Mouse (Mus musculus) MEL (cell line): Measurements from ENCODE around the gene Tsku. TPM values are rescaled to one million over a fixed set of nuclear protein-coding genes. Genes with fewer than 3 reads are reported as not detected.

Experiments used
- DNase-seq: peaks from one replicate; pipeline ENCODE4 v3.0.0; 2011; ENCODE audit warnings: low read depth, low spot score
- H3K27ac ChIP-seq: 2 replicates; pipeline ENCODE4 v1.5.1; 2012; ENCODE audit warnings: low read depth, mild to moderate bottlenecking, control low read depth, low read length, moderate library complexity; ENCODE audit not compliant: control insufficient read depth
- H3K27me3 ChIP-seq, 2 experiments: fragments of 150-350 bp in 1 of 2; sonication (generic) in 1 of 2; 2 replicates each; pipeline ENCODE4 v1.6.1; 2012; ENCODE audit warnings: low read length in 2 of 2, mild to moderate bottlenecking in 2 of 2, improper control_type of control experiment in 1 of 2, moderate library complexity in 1 of 2; ENCODE audit not compliant: insufficient read depth in 2 of 2, control insufficient read depth in 1 of 2
- H3K36me3 ChIP-seq, 2 experiments: 2 replicates each; pipeline ENCODE4 v1.6.1; 2012 to 2014; ENCODE audit warnings: low read length in 2 of 2, improper control_type of control experiment in 1 of 2, inconsistent platforms in 1 of 2, mild to moderate bottlenecking in 1 of 2; ENCODE audit not compliant: insufficient read depth in 2 of 2, control insufficient read depth in 1 of 2
- H3K4me1 ChIP-seq, 2 experiments: fragments of 150-350 bp in 1 of 2; sonication (generic) in 1 of 2; 2 replicates each; pipeline ENCODE4 v1.6.1; 2012; ENCODE audit warnings: low read length in 2 of 2, improper control_type of control experiment in 1 of 2, mild to moderate bottlenecking in 1 of 2; ENCODE audit not compliant: insufficient read depth in 2 of 2, control insufficient read depth in 1 of 2
- H3K4me3 ChIP-seq, 2 experiments: fragments of 150-350 bp in 1 of 2; sonication (generic) in 1 of 2; 2 replicates each; pipeline ENCODE4 v1.5.1; 2012; ENCODE audit warnings: low read depth in 2 of 2, low read length in 2 of 2, mild to moderate bottlenecking in 2 of 2, moderate library complexity in 2 of 2, control low read depth in 1 of 2, improper control_type of control experiment in 1 of 2; ENCODE audit not compliant: control insufficient read depth in 1 of 2, insufficient read depth in 1 of 2
- H3K79me2 ChIP-seq: 2 replicates; pipeline ENCODE4 v1.6.1; 2012; ENCODE audit warnings: mild to moderate bottlenecking, low read length, moderate library complexity; ENCODE audit not compliant: control insufficient read depth, poor library complexity, insufficient read depth
- H3K9ac ChIP-seq: 2 replicates; pipeline ENCODE4 v1.6.1; 2012; ENCODE audit warnings: low read depth, mild to moderate bottlenecking, control low read depth, low read length, moderate library complexity; ENCODE audit not compliant: control insufficient read depth, poor library complexity, severe bottlenecking
- H3K9me3 ChIP-seq: fragments of 150-350 bp; sonication (generic); replicated peaks from 2 replicates; pipeline ENCODE4 v1.6.1; 2012; ENCODE audit warnings: mild to moderate bottlenecking, low read length, improper control_type of control experiment, moderate library complexity; ENCODE audit not compliant: insufficient read depth
- BHLHE40 ChIP-seq: IDR thresholded peaks from 2 replicates; pipeline ENCODE4 v1.6.1; 2012; ENCODE audit warnings: low read depth, mild to moderate bottlenecking, inconsistent platforms, low read length, improper control_type of control experiment, borderline replicate concordance
- CHD1 ChIP-seq: IDR thresholded peaks from 2 replicates; pipeline ENCODE4 v1.6.1; 2012; ENCODE audit warnings: low read depth, mild to moderate bottlenecking, inconsistent platforms, low read length, improper control_type of control experiment
- E2F4 ChIP-seq: IDR thresholded peaks from 2 replicates; pipeline ENCODE4 v1.6.1; 2011; ENCODE audit warnings: low read depth, low read length, improper control_type of control experiment, borderline replicate concordance
- ELF1 ChIP-seq: IDR thresholded peaks from 2 replicates; pipeline ENCODE4 v1.6.1; 2014; ENCODE audit warnings: low read depth, mild to moderate bottlenecking, inconsistent platforms, low read length, improper control_type of control experiment, moderate library complexity
- EP300 ChIP-seq, 2 experiments: IDR thresholded peaks; 2 replicates each; pipeline ENCODE4 v1.6.1; 2011; ENCODE audit warnings: improper control_type of control experiment in 2 of 2, low read length in 2 of 2, low read depth in 1 of 2, mild to moderate bottlenecking in 1 of 2
- ETS1 ChIP-seq: IDR thresholded peaks from 2 replicates; pipeline ENCODE4 v1.6.1; 2012; ENCODE audit warnings: low read depth, mild to moderate bottlenecking, inconsistent platforms, low read length, improper control_type of control experiment, moderate library complexity
- GATA1 ChIP-seq: IDR thresholded peaks from 2 replicates; pipeline ENCODE4 v1.6.1; 2011; ENCODE audit warnings: low read depth, low read length, improper control_type of control experiment
- HCFC1 ChIP-seq: IDR thresholded peaks from 2 replicates; pipeline ENCODE4 v1.6.1; 2012; ENCODE audit warnings: low read depth, mild to moderate bottlenecking, inconsistent platforms, low read length, improper control_type of control experiment, moderate library complexity
- KAT2A ChIP-seq: conservative IDR thresholded peaks from 2 replicates; pipeline ENCODE4 v1.6.1; 2012; ENCODE audit warnings: low read depth, low read length, improper control_type of control experiment, inconsistent platforms
- MAX ChIP-seq: IDR thresholded peaks from 2 replicates; pipeline ENCODE4 v1.6.1; 2011; ENCODE audit warnings: low read length, improper control_type of control experiment
- MAZ ChIP-seq: IDR thresholded peaks from 2 replicates; pipeline ENCODE4 v1.6.1; 2012; ENCODE audit warnings: low read depth, mild to moderate bottlenecking, inconsistent platforms, low read length, improper control_type of control experiment
- MEF2A ChIP-seq: IDR thresholded peaks from 2 replicates; pipeline ENCODE4 v1.6.1; 2014; ENCODE audit warnings: low read depth, mild to moderate bottlenecking, inconsistent platforms, low read length, improper control_type of control experiment; ENCODE audit not compliant: poor library complexity, insufficient replicate concordance, severe bottlenecking; ENCODE audit errors: extremely low read depth
- MXI1 ChIP-seq: IDR thresholded peaks from 2 replicates; pipeline ENCODE4 v1.6.1; 2011; ENCODE audit warnings: mild to moderate bottlenecking, low read depth, low read length, improper control_type of control experiment
- MYB ChIP-seq: IDR thresholded peaks from 2 replicates; pipeline ENCODE4 v1.6.1; 2011; ENCODE audit warnings: mild to moderate bottlenecking, low read depth, low read length, improper control_type of control experiment
- MYC ChIP-seq: IDR thresholded peaks from 2 replicates; pipeline ENCODE4 v1.6.1; 2011; ENCODE audit warnings: low read depth, mild to moderate bottlenecking, low read length, improper control_type of control experiment, moderate library complexity
- NELFE ChIP-seq: IDR thresholded peaks from 2 replicates; pipeline ENCODE4 v1.6.1; 2011; ENCODE audit warnings: low read depth, low read length, improper control_type of control experiment
- NRF1 ChIP-seq: IDR thresholded peaks from 2 replicates; pipeline ENCODE4 v1.6.1; 2014; ENCODE audit warnings: low read depth, mild to moderate bottlenecking, inconsistent platforms, low read length, improper control_type of control experiment, moderate library complexity; ENCODE audit not compliant: poor library complexity, insufficient read depth, severe bottlenecking
- POLR2A ChIP-seq, 2 experiments: IDR thresholded peaks; 2 replicates each; pipeline ENCODE4 v1.6.1; 2011 to 2012; ENCODE audit warnings: low read length in 2 of 2, mild to moderate bottlenecking in 2 of 2, control low read depth in 1 of 2, improper control_type of control experiment in 1 of 2, low read depth in 1 of 2, moderate library complexity in 1 of 2; ENCODE audit not compliant: control insufficient read depth in 1 of 2, insufficient read depth in 1 of 2, poor library complexity in 1 of 2
- POLR2AphosphoS2 ChIP-seq: IDR thresholded peaks from 2 replicates; pipeline ENCODE4 v1.6.1; 2011; ENCODE audit warnings: low read length, improper control_type of control experiment
- POLR2AphosphoS5 ChIP-seq: IDR thresholded peaks from 2 replicates; pipeline ENCODE4 v1.6.1; 2012; ENCODE audit warnings: low read depth, borderline replicate concordance, mild to moderate bottlenecking, inconsistent platforms, low read length, moderate library complexity, mixed read lengths
- SIN3A ChIP-seq: IDR thresholded peaks from 2 replicates; pipeline ENCODE4 v1.6.1; 2012; ENCODE audit warnings: low read length, improper control_type of control experiment, inconsistent platforms
- TAL1 ChIP-seq: IDR thresholded peaks from 2 replicates; pipeline ENCODE4 v1.6.1; 2012; ENCODE audit warnings: mild to moderate bottlenecking, inconsistent platforms, low read length, moderate library complexity, mixed read lengths
- TBP ChIP-seq: IDR thresholded peaks from 2 replicates; pipeline ENCODE4 v1.8.0; 2011; ENCODE audit warnings: low read depth, low read length, improper control_type of control experiment
- TCF12 ChIP-seq: IDR thresholded peaks from 2 replicates; pipeline ENCODE4 v1.6.1; 2014; ENCODE audit warnings: low read depth, mild to moderate bottlenecking, inconsistent platforms, low read length, improper control_type of control experiment, moderate library complexity
- UBTF ChIP-seq: IDR thresholded peaks from 2 replicates; pipeline ENCODE4 v1.6.1; 2012; ENCODE audit warnings: low read depth, mild to moderate bottlenecking, inconsistent platforms, low read length, improper control_type of control experiment, moderate library complexity, borderline replicate concordance; ENCODE audit not compliant: insufficient read depth
- USF1 ChIP-seq: IDR thresholded peaks from 2 replicates; pipeline ENCODE4 v1.6.1; 2014; ENCODE audit warnings: low read depth, mild to moderate bottlenecking, inconsistent platforms, low read length, improper control_type of control experiment, moderate library complexity
- USF2 ChIP-seq, 2 experiments: IDR thresholded peaks; 2 replicates each; pipeline ENCODE4 v1.6.1; 2011 to 2012; ENCODE audit warnings: improper control_type of control experiment in 2 of 2, low read length in 2 of 2, borderline replicate concordance in 1 of 2, inconsistent platforms in 1 of 2, low read depth in 1 of 2, mild to moderate bottlenecking in 1 of 2; ENCODE audit not compliant: insufficient read depth in 1 of 2
- ZC3H11A ChIP-seq: IDR thresholded peaks from 2 replicates; pipeline ENCODE4 v1.6.1; 2012; ENCODE audit warnings: low read depth, mild to moderate bottlenecking, inconsistent platforms, low read length, improper control_type of control experiment
- ZKSCAN1 ChIP-seq: IDR thresholded peaks from 2 replicates; pipeline ENCODE4 v1.6.1; 2012; ENCODE audit warnings: low read depth, mild to moderate bottlenecking, inconsistent platforms, low read length, improper control_type of control experiment, moderate library complexity
- ZMIZ1 ChIP-seq: IDR thresholded peaks from 2 replicates; pipeline ENCODE4 v1.6.1; 2012; ENCODE audit warnings: low read depth, mild to moderate bottlenecking, inconsistent platforms, low read length, improper control_type of control experiment, moderate library complexity
- ZNF384 ChIP-seq: IDR thresholded peaks from 2 replicates; pipeline ENCODE4 v1.6.1; 2012; ENCODE audit warnings: low read depth, mild to moderate bottlenecking, inconsistent platforms, low read length, improper control_type of control experiment
- polyA plus RNA-seq, 2 experiments: library from polyadenylated mRNA; stranded (reverse) in 1 of 2; unstranded in 1 of 2; fragments of >175 nt in 1 of 2; fragments of >200 nt in 1 of 2; gene quantifications; 2 replicates each; pipeline versions ENCODE4 v1.2.1 to v1.2.4; 2012; ENCODE audit warnings: low replicate concordance in 2 of 2, low read depth in 1 of 2; ENCODE audit not compliant: insufficient read length in 2 of 2, insufficient read depth in 1 of 2, missing spikeins in 1 of 2
- total RNA-seq: library from RNA; depleted of rRNA; stranded (reverse); fragments of 300-350 nt; gene quantifications from 2 replicates; pipeline ENCODE4 v1.2.3, GENCODE M21; 2012

Tsku gene
- total and polyA plus RNA-seq, 3 experiments: 0.12 to 0.99 TPM; not detected in 1

GRCm38 (mm10) chr7:98309219-98310030 lies 51.7 kb downstream of the Tsku start:
- DNase-seq: peak; percentile 95
- peaks cover 0 to 19% of the 10 kb centered on the region in 2 experiments; a peak in 2 of 4 replicates for H3K36me3 ChIP-seq

GRCm38 (mm10) chr7:98308607-98309218 lies 52.4 kb downstream of the Tsku start:
- H3K27me3 ChIP-seq: no peaks in the 10 kb centered on the region
- peaks cover 1 to 24% of the 10 kb centered on the region in 2 experiments; a peak in 3 of 4 replicates for H3K36me3 ChIP-seq
- peak overlapping the region; percentile 67 for H3K27ac ChIP-seq
- peak overlapping the region; percentile 96 to 100 for H3K4me3 ChIP-seq
- peaks cover 6 to 20% of the 10 kb centered on the region in 2 experiments; a peak in 3 of 4 replicates for H3K4me1 ChIP-seq
- no peak for DNase-seq
- peak overlapping the region; percentile 94 for H3K9ac ChIP-seq
- no peaks in the 10 kb centered on the region for H3K9me3 ChIP-seq
- H3K79me2 ChIP-seq: peaks cover 24% of the 10 kb centered on the region
- TF ChIP-seq CHD1 (peak; percentile 39; the same call in 1 of the 2 replicates), NELFE (no peak), MXI1 (no peak; the same call in 1 of the 2 replicates), USF1 (no peak), MAX (no peak), MYC (no peak), USF2 (IDR thresholded peaks at IDR 0.05; ENCODE audit: borderline replicate concordance in 1 of 2, insufficient read depth in 1 of 2, low read depth in 1 of 2, low read length in 2 of 2) (no peak), MEF2A (no peak), POLR2AphosphoS2 (no peak), TAL1 (no peak), GATA1 (no peak), POLR2AphosphoS5 (no peak), E2F4 (no peak), KAT2A (no peak), SIN3A (no peak), EP300 (IDR thresholded peaks at IDR 0.05; ENCODE audit: low read depth in 1 of 2, low read length in 2 of 2) (peak in 1 of 2 experiments; percentile 30; a peak in 1 of 4 replicates), ETS1 (no peak), BHLHE40 (no peak), HCFC1 (no peak)

More at GRCm38 (mm10) chr7:98309219-98310030, 51.7 kb downstream of the Tsku start:
- H3K9me3 ChIP-seq: no peaks in the 10 kb centered on the region
- H3K4me3 ChIP-seq: peak overlapping the region; percentile 96 to 100
- H3K9ac ChIP-seq: peak overlapping the region; percentile 94
- TF ChIP-seq ETS1 (no peak), UBTF (0 out of 2 replicates have a peak, but pooled peaks have one; percentile 49), USF1 (no peak), MAX (0 out of 2 replicates have a peak, but pooled peaks have one; percentile 38), ZMIZ1 (peak; percentile 97), POLR2A (IDR thresholded peaks at IDR 0.05; ENCODE audit: control insufficient read depth in 1 of 2, insufficient read depth in 1 of 2, low read depth in 1 of 2, low read length in 2 of 2, poor library complexity in 1 of 2) (peak; percentile 95 to 98), ZNF384 (no peak), MYB (no peak), NELFE (peak; percentile 96), HCFC1 (peak; percentile 66; the same call in 1 of the 2 replicates), EP300 (IDR thresholded peaks at IDR 0.05; ENCODE audit: low read depth in 1 of 2, low read length in 2 of 2) (no peak; a peak in 1 of 4 replicates), MAZ (peak; percentile 80; the same call in 1 of the 2 replicates), TBP (peak; percentile 68), ELF1 (peak; percentile 37; the same call in 1 of the 2 replicates), USF2 (IDR thresholded peaks at IDR 0.05; ENCODE audit: borderline replicate concordance in 1 of 2, insufficient read depth in 1 of 2, low read depth in 1 of 2, low read length in 2 of 2) (no peak), TCF12 (peak; percentile 56; the same call in 1 of the 2 replicates), ZC3H11A (no peak), ZKSCAN1 (no peak), POLR2AphosphoS2 (peak; percentile 96), MXI1 (peak; percentile 77; the same call in 1 of the 2 replicates), NRF1 (peak; percentile 70), SIN3A (peak; percentile 72; the same call in 1 of the 2 replicates)
- H3K4me1 ChIP-seq: peaks cover 6 to 13% of the 10 kb centered on the region in 2 experiments; a peak in 3 of 4 replicates
- no peaks in the 10 kb centered on the region for H3K27me3 ChIP-seq
- peak overlapping the region; percentile 67 for H3K27ac ChIP-seq
- peaks cover 24% of the 10 kb centered on the region for H3K79me2 ChIP-seq
